Mouse (Mus musculus) embryonic facial prominence, embryonic 15.5 days (tissue): Measurements from ENCODE around the gene Ikzf1. TPM values are rescaled to one million over a fixed set of nuclear protein-coding genes. Genes with fewer than 3 reads are reported as not detected.

Experiments used
- ATAC-seq: fragments of 200-750 bp; cut with Nextera tagmentation; 2 replicates; pipeline ENCODE4 v1.8.0; 2017; ENCODE audit warnings: low read depth, moderate TSS enrichment; ENCODE audit not compliant: insufficient number of reproducible peaks, low FRiP score, low TSS enrichment
- H3K27ac ChIP-seq: fragments of 300-500 bp; sonication (generic); replicated peaks from 2 replicates; pipeline ENCODE4 v1.5.1; 2015; ENCODE audit warnings: mild to moderate bottlenecking, inconsistent platforms
- H3K27me3 ChIP-seq: fragments of 300-500 bp; sonication (generic); 2 replicates; pipeline ENCODE4 v1.6.1; 2015; ENCODE audit warnings: inconsistent platforms
- H3K36me3 ChIP-seq: fragments of 300-500 bp; sonication (generic); 2 replicates; pipeline ENCODE4 v1.6.1; 2015; ENCODE audit warnings: mild to moderate bottlenecking, inconsistent platforms
- H3K4me1 ChIP-seq: fragments of 300-500 bp; sonication (generic); 2 replicates; pipeline ENCODE4 v1.6.1; 2015; ENCODE audit warnings: inconsistent platforms
- H3K4me2 ChIP-seq: fragments of 300-500 bp; sonication (generic); replicated peaks from 2 replicates; pipeline ENCODE4 v1.6.1; 2015; ENCODE audit warnings: mild to moderate bottlenecking, inconsistent platforms
- H3K4me3 ChIP-seq: fragments of 300-500 bp; sonication (generic); replicated peaks from 2 replicates; pipeline ENCODE4 v1.5.1; 2015; ENCODE audit warnings: mild to moderate bottlenecking, inconsistent platforms
- H3K9ac ChIP-seq: fragments of 300-500 bp; sonication (generic); 2 replicates; pipeline ENCODE4 v1.6.1; 2015; ENCODE audit warnings: inconsistent platforms
- H3K9me3 ChIP-seq: fragments of 300-500 bp; sonication (generic); replicated peaks from 2 replicates; pipeline ENCODE4 v1.6.1; 2016; ENCODE audit warnings: inconsistent platforms
- WGBS: fragments of 180-500 bp; shearing (Covaris S2); methylation state at CpG from one replicate; pipeline ENCODE4 v1.1.7; 2015; 5-methylcytosine and 5-hydroxymethylcytosine counted together
- polyA plus RNA-seq: library from polyadenylated mRNA; unstranded; fragments of >200 nt; fragmentation: Nextera tagmentation; extraction: Ambion mirVana; gene quantifications from 2 replicates; pipeline ENCODE4 v1.2.1, GENCODE M21; 2015

Gene Ikzf1
- polyA plus RNA-seq, 1 experiment from 2014 or later, result 2.2 TPM

- WGBS, result 73% methylated on average over 6 of the region's 6 CpGs
- no peaks in the 10 kb centered on the region for H3K9me3 ChIP-seq
- H3K4me3 ChIP-seq, result no peak overlapping the region
- no peak overlapping the region for H3K4me2 ChIP-seq
- H3K4me1 ChIP-seq, result peaks cover 32% of the 10 kb centered on the region
- ATAC-seq, result no peak
- H3K27ac ChIP-seq, result no peak overlapping the region
- no peak overlapping the region for H3K9ac ChIP-seq
- H3K27me3 ChIP-seq, result no peaks in the 10 kb centered on the region
- no peaks in the 10 kb centered on the region for H3K36me3 ChIP-seq
These were observed 134.0 kb downstream of the Ikzf1 start for GRCm38 (mm10) chr11:11818797-11819196.

DNA sequence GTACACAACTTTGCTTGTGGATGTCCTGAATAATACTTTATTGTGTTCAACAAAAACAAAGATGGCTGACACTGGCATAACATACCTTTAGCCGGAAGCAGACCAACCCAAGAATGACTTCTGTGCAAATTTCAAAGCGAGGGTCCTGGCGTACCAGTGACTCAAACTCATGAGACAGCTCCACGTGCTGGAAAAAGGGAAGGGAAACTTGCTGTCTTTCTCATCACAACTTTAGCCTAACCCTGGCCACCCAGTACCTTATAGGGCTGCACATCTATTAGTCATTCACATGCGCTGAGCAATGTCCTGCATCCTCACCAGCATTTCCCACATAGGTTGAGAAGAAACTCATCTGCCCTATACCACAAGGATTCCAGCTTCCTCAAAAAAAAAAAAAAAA, 134.4 kb downstream of the Ikzf1 start:
- Histone ChIP-seq H3K4me2 (no peak overlapping the region), H3K36me3 (no peaks in the 10 kb centered on the region), H3K4me1 (peaks cover 36% of the 10 kb centered on the region), H3K9ac (no peak overlapping the region), H3K27me3 (no peaks in the 10 kb centered on the region), H3K27ac (no peak overlapping the region), H3K9me3 (no peaks in the 10 kb centered on the region), H3K4me3 (no peak overlapping the region)
- WGBS, result 93% methylated on average over 5 of the region's 5 CpGs
- no peak for ATAC-seq

- no peak overlapping the region for H3K4me2 ChIP-seq
- no peaks in the 10 kb centered on the region for H3K27me3 ChIP-seq
- 0% methylated on average over 2 of the region's 2 CpGs for WGBS
- ATAC-seq, result peak; percentile 52
- peaks cover 45% of the 10 kb centered on the region for H3K4me1 ChIP-seq
- peak overlapping the region; percentile 95 for H3K27ac ChIP-seq
- no peaks in the 10 kb centered on the region for H3K36me3 ChIP-seq
- H3K9ac ChIP-seq, result no peak overlapping the region
- H3K4me3 ChIP-seq, result no peak overlapping the region
- H3K9me3 ChIP-seq, result no peaks in the 10 kb centered on the region
These were observed 135.4 kb downstream of the Ikzf1 start for GRCm38 (mm10) chr11:11820251-11820650.

GRCm38 (mm10) chr11:11820737-11821136, 135.9 kb downstream of the Ikzf1 start:
- 27% methylated on average over 3 of the region's 3 CpGs for WGBS
- H3K4me1 ChIP-seq, result peaks cover 50% of the 10 kb centered on the region
- peak; percentile 30 for ATAC-seq

DNA sequence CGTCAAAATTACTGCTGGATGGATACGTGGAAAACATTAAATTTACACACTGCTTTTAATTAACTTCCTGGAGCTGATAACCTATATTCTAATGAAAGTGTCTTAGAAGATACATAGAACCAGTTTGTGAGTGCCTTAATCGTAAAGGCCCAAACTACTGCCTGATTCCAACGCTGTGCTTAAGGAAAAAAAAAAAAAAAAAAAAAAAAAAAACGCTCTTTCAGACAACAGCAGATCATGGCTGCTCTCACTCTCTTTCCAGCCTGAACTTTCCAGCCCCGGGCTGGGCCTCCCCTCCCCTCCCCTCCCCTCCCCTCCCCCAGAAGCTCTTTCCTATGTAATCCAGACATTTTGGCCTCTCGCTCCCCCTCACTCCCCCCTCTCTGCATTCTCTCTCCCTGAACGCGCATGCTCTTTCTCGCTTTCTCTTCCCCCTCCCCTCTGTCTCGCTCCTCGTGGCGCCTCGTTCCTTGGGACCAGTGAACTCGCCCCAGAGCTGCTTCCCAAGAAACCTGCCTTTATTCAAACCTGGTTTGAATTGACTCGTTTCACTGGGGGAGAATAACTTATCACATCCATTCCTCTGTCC, 136.7 kb downstream of the Ikzf1 start:
- peak; percentile 64 for ATAC-seq
- Histone ChIP-seq H3K4me1 (peaks cover 55% of the 10 kb centered on the region), H3K4me2 (peak overlapping the region; percentile 27; the same call in 1 of the 2 replicates)

More at GRCm38 (mm10) chr11:11820737-11821136, 135.9 kb downstream of the Ikzf1 start:
- H3K9me3 ChIP-seq, result no peaks in the 10 kb centered on the region
- H3K36me3 ChIP-seq, result no peaks in the 10 kb centered on the region
- H3K4me3 ChIP-seq, result no peak overlapping the region
- H3K27me3 ChIP-seq, result no peaks in the 10 kb centered on the region
- H3K9ac ChIP-seq, result no peak overlapping the region
- no peak overlapping the region for H3K4me2 ChIP-seq
- peak overlapping the region; percentile 95 for H3K27ac ChIP-seq

More for the DNA sequence above, 136.7 kb downstream of the Ikzf1 start:
- Histone ChIP-seq H3K9ac (no peak overlapping the region), H3K27ac (peak overlapping the region; percentile 95), H3K27me3 (no peaks in the 10 kb centered on the region), H3K9me3 (no peaks in the 10 kb centered on the region), H3K4me3 (no peak overlapping the region), H3K36me3 (no peaks in the 10 kb centered on the region)
- 7% methylated on average over 16 of the region's 16 CpGs for WGBS

Other genes with a start within 250 kb of the Ikzf1 start
- 0.97 and 1.1 TPM in 2 replicates for gene Spata48, start 222.9 kb upstream of the Ikzf1 start, polyA plus RNA-seq
- gene Zpbp, start 222.6 kb upstream of the Ikzf1 start, polyA plus RNA-seq, result 0.64 and 0.74 TPM in 2 replicates
- gene 4930512M02Rik, start 57.2 kb upstream of the Ikzf1 start, polyA plus RNA-seq, result not detected in 2 replicates
- 43.1 and 45.2 TPM in 2 replicates for gene Fignl1, start 124.0 kb downstream of the Ikzf1 start, polyA plus RNA-seq
- gene Ddc, start 213.1 kb downstream of the Ikzf1 start, polyA plus RNA-seq, result 20.7 and 24.2 TPM in 2 replicates